ENCODE assay signal across 24 mouse cellular contexts in the genomic region with DNA sequence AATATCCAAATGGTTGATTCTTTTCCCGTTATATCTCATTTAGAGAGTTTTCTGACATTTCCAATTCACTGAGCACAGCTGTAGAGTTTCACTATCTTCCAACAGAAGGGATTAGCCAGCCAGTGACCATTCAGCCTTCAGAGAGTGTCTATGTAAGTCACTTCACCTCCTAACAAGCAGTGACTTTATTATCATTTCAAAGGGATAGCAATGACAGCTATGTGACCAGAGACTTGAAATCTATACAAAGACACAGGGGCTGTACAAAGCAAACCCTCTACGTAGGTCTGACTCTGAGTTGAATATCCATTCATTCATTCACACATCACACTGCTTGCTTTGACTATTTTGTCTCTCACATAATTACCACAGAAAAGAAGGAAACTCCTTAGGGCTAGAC.
DNase-seq lines count a peak whose midpoint lies in the region; ATAC-seq and TF ChIP-seq lines count a peak whose summit lies in the region.
"Had no signal": no experiment of that assay in that cellular context is flagged by ENCODE, and none has a peak within 500 bp of the region (broad histone marks: within the 10 kb centered on the region; RNA-seq: fewer than 3 reads in every experiment).

No protein-coding gene starts in this region.

- H3K4me1 ChIP-seq in intestine, embryonic 16.5 days (ENCODE audit: control insufficient read depth, insufficient read depth, low read length), result no peaks in the 10 kb centered on the region
- H3K4me1 ChIP-seq in intestine, embryonic 15.5 days (replicated peaks), result no peaks in the 10 kb centered on the region
- H3K4me1 ChIP-seq in midbrain, embryonic 11.5 days (ENCODE audit: control insufficient read depth, insufficient read depth, low read length), result peaks cover 9% of the 10 kb centered on the region; the same call in 1 of the 2 replicates
- H3K4me1 ChIP-seq in midbrain, embryonic 15.5 days, result 0 out of 2 replicates have a peak, but pooled peaks cover 6% of the 10 kb centered on the region
- no peaks in the 10 kb centered on the region for H3K4me1 ChIP-seq in liver, postnatal 0 days (ENCODE audit: insufficient read depth)
- H3K4me1 ChIP-seq: embryonic facial prominence, embryonic 15.5 days; heart, embryonic 15.5 days; hindbrain, embryonic 13.5 days had no signal

- H3K27me3 ChIP-seq in intestine, embryonic 16.5 days (replicated peaks; ENCODE audit: control insufficient read depth, insufficient read depth, low read length), result no peaks in the 10 kb centered on the region
- no peaks in the 10 kb centered on the region for H3K27me3 ChIP-seq in intestine, embryonic 15.5 days (replicated peaks)
- H3K27me3 ChIP-seq in midbrain, embryonic 11.5 days (ENCODE audit: control insufficient read depth, insufficient read depth, low read length), result no peaks in the 10 kb centered on the region; the same call in 1 of the 2 replicates
- no peaks in the 10 kb centered on the region for H3K27me3 ChIP-seq in midbrain, embryonic 15.5 days (replicated peaks)
- H3K27me3 ChIP-seq in liver, postnatal 0 days (ENCODE audit: insufficient read depth, low read length), result no peaks in the 10 kb centered on the region
- H3K27me3 ChIP-seq: CH12.LX; embryonic facial prominence, embryonic 15.5 days; heart, embryonic 15.5 days; hindbrain, embryonic 13.5 days had no signal

- 81% methylated on average over 2 of the region's 2 CpGs for WGBS in intestine, embryonic 16.5 days
- 68% methylated on average over 2 of the region's 2 CpGs for WGBS in intestine, embryonic 15.5 days
- 20% methylated on average over 2 of the region's 2 CpGs for WGBS in midbrain, embryonic 11.5 days
- 12% methylated on average over 2 of the region's 2 CpGs for WGBS in midbrain, embryonic 15.5 days
- WGBS in liver, postnatal 0 days (ENCODE audit: insufficient replicate concordance), result 68% methylated on average over 2 of the region's 2 CpGs

- TF ChIP-seq EP300 in liver, postnatal 0 days (IDR thresholded peaks at IDR 0.05; ENCODE audit: low read depth), result no peak

- H3K9me3 ChIP-seq in intestine, embryonic 16.5 days (ENCODE audit: control insufficient read depth, low read length), result no peaks in the 10 kb centered on the region
- H3K9me3 ChIP-seq in intestine, embryonic 15.5 days, result no peaks in the 10 kb centered on the region
- no peaks in the 10 kb centered on the region for H3K9me3 ChIP-seq in midbrain, embryonic 11.5 days (ENCODE audit: control insufficient read depth, low read length)
- no peaks in the 10 kb centered on the region for H3K9me3 ChIP-seq in midbrain, embryonic 15.5 days
- H3K9me3 ChIP-seq in liver, postnatal 0 days (ENCODE audit: low read length), result no peaks in the 10 kb centered on the region
- H3K9me3 ChIP-seq: embryonic facial prominence, embryonic 15.5 days; forebrain, embryonic 10.5 days; heart, embryonic 15.5 days; hindbrain, embryonic 13.5 days had no signal

- H3K36me3 ChIP-seq in intestine, embryonic 16.5 days (ENCODE audit: control insufficient read depth, insufficient read depth, low read length), result no peaks in the 10 kb centered on the region
- H3K36me3 ChIP-seq in intestine, embryonic 15.5 days, result no peaks in the 10 kb centered on the region
- H3K36me3 ChIP-seq in midbrain, embryonic 11.5 days (ENCODE audit: control insufficient read depth, insufficient read depth, low read length), result no peaks in the 10 kb centered on the region
- no peaks in the 10 kb centered on the region for H3K36me3 ChIP-seq in midbrain, embryonic 15.5 days (replicated peaks)
- no peaks in the 10 kb centered on the region for H3K36me3 ChIP-seq in liver, postnatal 0 days (replicated peaks; ENCODE audit: insufficient read depth, low read length)
- H3K36me3 ChIP-seq: embryonic facial prominence, embryonic 15.5 days; forebrain, embryonic 10.5 days; heart, embryonic 15.5 days; hindbrain, embryonic 13.5 days had no signal

- no peak for ATAC-seq in intestine, embryonic 16.5 days
- ATAC-seq in intestine, embryonic 15.5 days, result no peak
- ATAC-seq in midbrain, embryonic 11.5 days (ENCODE audit: low FRiP score), result peak; percentile 54
- ATAC-seq in midbrain, embryonic 15.5 days (replicated peaks), result peak; percentile 50; the same call in 1 of the 2 replicates
- ATAC-seq in liver, postnatal 0 days, result no peak
- ATAC-seq: hindbrain, postnatal 0 days had no signal

- H3K9ac ChIP-seq in intestine, embryonic 16.5 days (ENCODE audit: low read depth, low read length), result no peak overlapping the region
- H3K9ac ChIP-seq in intestine, embryonic 15.5 days, result no peak overlapping the region
- H3K9ac ChIP-seq in midbrain, embryonic 11.5 days (ENCODE audit: low read length), result no peak overlapping the region
- H3K9ac ChIP-seq in midbrain, embryonic 15.5 days, result no peak overlapping the region
- H3K9ac ChIP-seq in liver, postnatal 0 days (replicated peaks), result no peak overlapping the region
- H3K9ac ChIP-seq: embryonic facial prominence, embryonic 15.5 days; heart, embryonic 15.5 days; hindbrain, embryonic 13.5 days had no signal

- H3K27ac ChIP-seq in intestine, embryonic 16.5 days (ENCODE audit: low read length), result peak overlapping the region; percentile 33; the same call in 1 of the 2 replicates
- no peak overlapping the region for H3K27ac ChIP-seq in intestine, embryonic 15.5 days
- no peak overlapping the region for H3K27ac ChIP-seq in midbrain, embryonic 11.5 days (ENCODE audit: low read depth, low read length)
- H3K27ac ChIP-seq in midbrain, embryonic 15.5 days, result no peak overlapping the region
- H3K27ac ChIP-seq in liver, postnatal 0 days (ENCODE audit: low read depth), result no peak overlapping the region
- H3K27ac ChIP-seq: embryonic facial prominence, embryonic 15.5 days; forebrain, embryonic 10.5 days; heart, adult 2 months; heart, embryonic 15.5 days; hindbrain, embryonic 13.5 days; hindbrain, postnatal 0 days had no signal

- TF ChIP-seq CTCF in liver, postnatal 0 days (IDR thresholded peaks at IDR 0.05; ENCODE audit: low read depth), result no peak

- peak; percentile 78 for DNase-seq in midbrain, embryonic 11.5 days (ENCODE audit: low spot score, missing footprints)
- no peak for DNase-seq in gastrocnemius, postnatal 4 days (ENCODE audit: low spot score in 2 of 2)
- no peak for DNase-seq in left cerebral cortex, adult 11 months (ENCODE audit: low spot score)
- no peak for DNase-seq in liver, postnatal 0 days
- DNase-seq: adrenal gland, adult 8-10 months; adrenal gland, postnatal 36 days; cerebellum, adult 11 months; cerebellum, adult 8-10 months; cerebellum, postnatal 14 days; embryo, embryonic 11 days; gastrocnemius, postnatal 10 days; heart, adult 2 months; heart, postnatal 14 days had no signal

- no peak overlapping the region for H3K4me3 ChIP-seq in intestine, embryonic 16.5 days (ENCODE audit: low read length)
- H3K4me3 ChIP-seq in intestine, embryonic 15.5 days (replicated peaks), result no peak overlapping the region
- H3K4me3 ChIP-seq in midbrain, embryonic 11.5 days (ENCODE audit: low read depth, low read length), result no peak overlapping the region
- no peak overlapping the region for H3K4me3 ChIP-seq in midbrain, embryonic 15.5 days
- H3K4me3 ChIP-seq in liver, postnatal 0 days (ENCODE audit: low read depth, low read length), result no peak overlapping the region
- H3K4me3 ChIP-seq: embryonic facial prominence, embryonic 15.5 days; erythroblast, embryonic 14.5 days; forebrain, embryonic 10.5 days; heart, adult 2 months; heart, embryonic 15.5 days; hindbrain, embryonic 13.5 days had no signal

- no peak overlapping the region for H3K4me2 ChIP-seq in intestine, embryonic 16.5 days (ENCODE audit: low read depth, low read length)
- H3K4me2 ChIP-seq in intestine, embryonic 15.5 days (replicated peaks), result no peak overlapping the region
- no peak overlapping the region for H3K4me2 ChIP-seq in midbrain, embryonic 11.5 days
- no peak overlapping the region for H3K4me2 ChIP-seq in midbrain, embryonic 15.5 days
- H3K4me2 ChIP-seq in liver, postnatal 0 days (ENCODE audit: low read depth, low read length), result no peak overlapping the region
- H3K4me2 ChIP-seq: embryonic facial prominence, embryonic 15.5 days; heart, embryonic 11.5 days; heart, embryonic 15.5 days; hindbrain, embryonic 13.5 days had no signal

Comparison
In these comparisons a context has a peak if more than half of its experiments do, and no peak if none do; other contexts are left out.
1. ATAC-seq: peak in midbrain, embryonic 11.5 days (single experiment) and midbrain, embryonic 15.5 days (single experiment); none in intestine, embryonic 16.5 days (single experiment), intestine, embryonic 15.5 days (single experiment) and liver, postnatal 0 days (single experiment).